Mouse (Mus musculus) C2C12 (cell line): ENCODE results near the gene Gm5767.

Source experiments
- CEBPB ChIP-seq: IDR thresholded peaks from one replicate; pipeline ENCODE4 v1.6.1; 2011; ENCODE audit warnings: low read depth, mild to moderate bottlenecking, control low read depth, moderate library complexity
- CTCF ChIP-seq: IDR thresholded peaks from one replicate; pipeline ENCODE4 v1.5.1; 2011; ENCODE audit not compliant: control insufficient read depth, insufficient read depth, insufficient read length
- FOSL1 ChIP-seq: IDR thresholded peaks from one replicate; pipeline ENCODE4 v1.8.0; 2011; ENCODE audit warnings: mild to moderate bottlenecking, low read length; ENCODE audit not compliant: poor library complexity, insufficient read depth, severe bottlenecking
- MAX ChIP-seq: IDR thresholded peaks from one replicate; pipeline ENCODE4 v1.6.1; 2011; ENCODE audit warnings: mild to moderate bottlenecking, control low read depth
- MYOD1 ChIP-seq: IDR thresholded peaks from one replicate; pipeline ENCODE4 v1.6.1; 2011; ENCODE audit warnings: low read depth; ENCODE audit not compliant: control insufficient read depth, insufficient read length
- MYOG ChIP-seq: IDR thresholded peaks from one replicate; pipeline ENCODE4 v1.6.1; 2011; ENCODE audit not compliant: control insufficient read depth, insufficient read length; ENCODE audit errors: extremely low read depth
- USF1 ChIP-seq: IDR thresholded peaks from one replicate; pipeline ENCODE4 v1.6.1; 2011; ENCODE audit warnings: low read depth, mild to moderate bottlenecking, control low read depth, moderate library complexity

GRCm38 (mm10) chr16:8636867-8637216 lies 43.7 kb upstream of the Gm5767 start:
- TF ChIP-seq CTCF (no peak), USF1 (no peak), CEBPB (no peak), FOSL1 (no peak), MAX (no peak), MYOG (no peak), MYOD1 (no peak)
